Mouse (Mus musculus): ENCODE data around the gene Ttll2.
"Not testable (repeated sequence)": the region's sequence is repeated elsewhere in the genome, so short reads cannot be mapped to it uniquely, and the experiment has no call there.

- TF ChIP-seq CTCF (IDR thresholded peaks at IDR 0.05; ENCODE audit: low read depth, low read length); GATA1 (IDR thresholded peaks at IDR 0.05; ENCODE audit: borderline replicate concordance, low read length); POLR2AphosphoS5 (IDR thresholded peaks at IDR 0.05; ENCODE audit: insufficient replicate concordance, low read depth, low read length); TAL1 (conservative IDR thresholded peaks at IDR 0.05; ENCODE audit: low read depth, low read length): not testable (repeated sequence)
Measured at GRCm38 (mm10) chr17:7332745-7333144, 19.8 kb downstream of the Ttll2 start.

All from G1E (cell line).